Mouse (Mus musculus) cortical plate, adult 2 months (tissue): ENCODE measurements around the gene Cept1.

ENCODE experiments used
- CTCF ChIP-seq: fragments of 200-500 bp; IDR thresholded peaks from 2 replicates; pipeline ENCODE4 v1.5.1; 2011; ENCODE audit warnings: mild to moderate bottlenecking, control low read depth, low read length; ENCODE audit not compliant: insufficient read depth; ENCODE audit errors: extremely low read depth
- POLR2A ChIP-seq: fragments of 200-500 bp; IDR thresholded peaks from 2 replicates; pipeline ENCODE4 v1.6.1; 2011; ENCODE audit warnings: mild to moderate bottlenecking, low read length, control low read depth; ENCODE audit not compliant: insufficient read depth; ENCODE audit errors: extremely low read depth

GRCm38 (mm10) chr3:106464750-106465149, 82.9 kb downstream of the Cept1 start:
- no peak for TF ChIP-seq POLR2A
- TF ChIP-seq CTCF: no peak
